Mouse (Mus musculus): ENCODE data around the gene Ppp1r36.

Ppp1r36 gene

DNA sequence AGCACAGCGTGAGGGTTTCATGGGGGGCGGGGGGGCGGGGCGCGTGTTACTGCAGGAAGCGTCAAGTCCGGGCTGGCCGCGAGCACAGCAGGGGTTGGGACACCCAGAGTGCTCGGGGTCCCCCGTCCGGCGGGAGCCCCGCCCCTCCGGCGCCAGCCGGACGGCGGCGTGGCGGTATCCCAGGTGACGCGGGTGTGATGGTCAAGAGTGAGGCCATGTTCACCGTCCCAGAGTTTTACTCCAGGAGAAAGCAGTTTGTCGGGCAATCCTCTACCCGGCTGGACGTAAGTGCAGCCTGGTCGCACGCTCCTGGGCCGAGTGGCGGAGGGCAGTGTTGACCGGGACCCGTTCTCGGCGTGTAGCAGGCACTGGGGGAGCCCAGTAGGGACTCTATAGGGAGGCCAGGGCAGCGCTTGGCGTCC lies at the start of gene Ppp1r36:
TSS of gene Ppp1r36 (plus strand) at position 106 of the 422 bp plus-strand sequence.
- no peak for DNase-seq (ENCODE audit: low spot score in 2 of 2)

DNA sequence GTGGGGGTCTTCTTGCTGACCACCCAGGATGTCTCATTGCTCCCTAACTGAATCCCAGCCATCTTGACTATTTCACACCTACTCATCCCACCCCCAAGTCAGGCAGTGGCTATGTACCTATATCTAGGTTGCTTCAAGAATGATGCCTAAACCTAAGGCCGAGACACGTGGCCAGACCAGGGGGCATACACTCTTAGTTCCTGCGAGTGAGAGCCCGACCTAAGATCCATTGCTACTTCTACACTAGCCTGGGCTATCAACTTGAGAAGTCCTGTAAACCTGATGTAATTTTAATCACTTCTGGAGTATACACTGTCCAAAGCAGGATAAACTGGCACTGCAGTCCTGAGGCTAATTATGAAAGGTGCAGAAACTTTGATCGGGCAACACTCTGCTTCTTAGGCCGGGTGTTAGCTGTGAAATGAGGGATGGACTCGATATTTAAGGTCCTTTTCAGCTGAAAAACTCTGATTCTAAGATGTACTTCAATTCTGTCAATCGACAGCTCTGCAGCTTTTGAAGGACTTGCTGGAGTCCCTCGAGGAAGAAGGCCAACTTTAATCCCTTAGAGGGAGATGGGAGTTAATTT lies 49.0 kb upstream of the Ppp1r36 start:
- DNase-seq (ENCODE audit: low spot score in 2 of 2): peak; percentile 35 to 41

DNA sequence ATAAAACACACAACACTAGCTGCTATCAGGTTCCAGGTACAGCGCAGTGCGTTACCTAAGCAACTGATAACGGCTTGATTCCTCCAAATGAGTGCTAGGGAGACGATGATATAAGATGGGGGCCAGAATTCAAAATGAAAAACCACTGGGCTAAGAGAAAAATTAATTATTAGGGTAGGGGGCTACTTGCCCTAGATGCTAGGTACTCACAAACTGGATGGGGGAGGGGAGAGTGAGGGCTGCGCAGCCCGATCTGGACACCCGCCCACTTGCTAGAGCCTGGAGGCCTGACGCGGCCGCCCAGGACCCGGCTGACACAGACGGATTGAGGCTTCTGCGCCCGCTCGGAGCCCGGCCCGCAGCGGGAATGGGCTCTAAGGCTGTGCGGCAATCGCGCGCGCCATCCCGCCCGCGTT lies 48.5 kb upstream of the Ppp1r36 start:
- DNase-seq (ENCODE audit: low spot score in 2 of 2): no peak

DNA sequence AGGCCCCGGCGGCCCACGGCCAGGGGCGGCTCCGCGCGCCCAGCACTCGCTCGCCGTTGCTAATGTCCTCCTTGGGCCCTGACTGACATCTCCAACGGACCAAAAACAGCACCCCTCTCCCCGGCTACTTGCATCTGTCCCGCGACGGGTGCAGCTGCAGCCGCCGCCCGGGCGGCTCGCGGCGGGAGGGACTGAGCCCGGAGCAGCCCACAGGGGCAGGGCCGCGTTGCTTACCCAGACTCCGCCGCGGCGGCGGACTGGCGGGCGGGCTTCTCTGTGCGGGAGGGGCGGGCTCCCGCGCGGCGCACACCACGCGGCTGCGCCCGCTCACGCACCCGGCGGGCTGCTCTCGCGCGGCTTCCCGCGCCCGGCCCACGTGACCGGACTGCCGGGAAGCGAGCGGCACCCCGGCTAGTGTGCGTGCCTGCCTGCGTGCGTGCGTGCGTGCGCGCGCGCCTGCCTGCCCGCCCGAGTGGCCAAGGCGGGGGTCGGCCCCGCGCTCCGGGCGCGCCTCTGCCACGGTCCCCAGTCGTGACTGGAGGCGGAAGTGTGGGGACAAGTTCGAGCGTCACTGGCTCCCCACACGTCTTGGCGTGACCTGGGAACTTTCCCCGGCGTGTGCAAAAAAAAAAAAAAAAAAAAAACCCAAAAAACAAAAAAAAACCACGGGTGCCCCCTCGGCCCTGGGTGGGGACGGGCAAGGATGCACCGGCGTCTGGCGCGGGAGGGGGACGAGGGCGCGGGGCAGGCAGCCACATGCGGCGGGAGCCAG lies 47.9 kb upstream of the Ppp1r36 start, which contains the start of gene Zbtb25:
TSS of gene Zbtb25 (minus strand) at position 397 of the 772 bp plus-strand sequence.
- peak; percentile 80 to 84 for DNase-seq (ENCODE audit: low spot score in 2 of 2)

DNA sequence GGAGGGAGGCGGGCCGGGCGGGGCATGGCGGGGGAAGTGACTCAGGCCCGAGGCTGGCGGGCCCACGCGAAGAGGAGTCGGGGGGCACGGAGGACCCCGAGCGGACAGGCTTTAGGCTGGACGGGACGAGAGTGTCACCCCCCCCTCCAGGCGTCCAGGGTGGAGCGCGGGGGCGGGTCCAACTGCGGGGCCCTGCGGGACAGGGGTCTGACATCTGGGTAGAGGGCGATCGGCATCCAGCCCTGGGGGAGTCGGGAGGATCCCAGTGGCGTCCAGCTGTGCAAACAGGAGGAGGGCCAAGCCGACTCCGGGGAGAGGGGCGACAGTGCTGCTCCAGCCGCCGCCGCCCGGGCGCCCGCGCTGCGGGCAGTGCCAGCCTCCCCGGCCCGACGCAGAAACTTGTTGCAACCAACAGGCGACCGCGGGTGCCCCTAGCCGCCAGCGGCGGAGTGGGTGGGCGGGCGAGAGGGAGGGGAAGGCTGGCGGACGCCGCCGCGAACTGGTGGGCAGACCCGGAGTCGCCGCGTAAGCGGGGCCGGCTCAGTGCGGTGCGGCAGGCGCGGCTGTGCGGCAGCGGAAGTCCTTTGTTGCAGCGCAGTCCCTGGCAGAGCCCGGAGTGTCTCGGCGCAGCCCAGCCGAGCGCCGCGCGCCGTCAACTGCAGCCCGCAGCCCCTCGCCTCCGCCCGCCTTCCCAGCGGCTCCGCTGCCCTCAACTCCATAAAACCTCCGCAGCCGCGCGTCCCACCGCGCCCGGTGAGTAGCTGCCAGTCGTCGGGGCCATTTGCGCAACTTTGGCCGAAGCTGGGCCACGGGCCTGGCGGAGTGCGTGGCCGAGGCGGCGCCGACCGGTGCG lies 47.1 kb upstream of the Ppp1r36 start, which contains the start of gene Zbtb1:
TSS of gene Zbtb1 (plus strand) at position 289 of the 853 bp plus-strand sequence.
- DNase-seq (ENCODE audit: low spot score in 2 of 2): peak; percentile 83 to 88

DNA sequence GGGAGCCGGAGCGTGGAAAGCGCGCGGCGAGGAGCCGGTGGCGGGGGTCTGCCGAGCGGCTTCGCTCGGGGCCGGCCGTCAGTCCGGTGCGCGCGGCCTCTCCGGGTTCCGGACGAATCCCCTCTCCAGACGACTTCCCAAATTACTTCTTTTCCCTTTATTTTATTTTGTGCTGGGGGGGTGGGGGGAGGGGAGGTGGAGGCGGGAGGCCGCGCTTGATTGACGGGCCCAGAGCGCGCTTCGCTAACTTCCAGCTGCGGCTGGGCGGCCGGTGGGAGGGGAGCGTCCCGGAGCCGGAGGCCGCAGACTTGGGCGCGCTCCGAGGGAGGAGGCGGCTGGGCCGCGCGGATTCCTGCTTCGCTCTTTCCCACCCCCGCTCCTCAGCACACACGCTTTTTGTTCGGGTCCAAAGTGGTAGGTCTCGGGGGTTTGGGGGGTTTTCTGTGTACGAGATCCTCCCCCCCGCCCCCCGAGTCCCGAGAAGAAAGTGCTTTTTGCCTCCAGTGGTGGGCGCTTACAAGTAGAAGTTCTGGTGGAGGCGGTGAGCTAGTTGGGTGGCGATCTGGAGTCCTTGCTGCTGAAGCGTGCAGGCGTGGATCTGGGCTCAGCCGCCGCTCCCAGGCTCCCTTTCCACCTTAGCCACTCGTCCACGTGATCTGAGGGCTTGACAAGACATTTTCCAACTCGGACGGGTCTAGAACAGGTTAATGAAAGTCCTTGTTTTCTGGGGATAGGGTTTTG lies 46.3 kb upstream of the Ppp1r36 start:
- DNase-seq (ENCODE audit: low spot score in 2 of 2): peak; percentile 76 to 83

DNA sequence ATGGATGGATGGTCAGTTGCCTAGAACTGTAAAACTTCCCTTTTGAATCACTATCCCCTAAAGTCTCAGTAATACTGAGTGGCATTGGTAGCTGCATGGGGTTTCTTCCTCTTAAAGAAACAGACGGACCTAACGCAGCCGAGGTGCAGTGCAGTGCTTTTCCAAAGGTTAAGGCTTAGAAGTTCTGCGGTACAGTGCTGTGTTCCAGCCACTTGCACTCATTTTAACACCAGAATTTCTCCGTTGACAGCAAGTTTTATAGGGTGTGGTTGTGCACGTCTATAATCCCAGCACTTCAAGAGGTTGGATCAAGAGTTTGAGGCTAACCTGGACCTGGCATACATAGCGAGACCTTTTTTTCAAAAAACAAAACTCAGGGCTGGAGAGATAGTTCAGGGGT lies 45.3 kb upstream of the Ppp1r36 start:
- no peak for DNase-seq (ENCODE audit: low spot score in 2 of 2)

DNA sequence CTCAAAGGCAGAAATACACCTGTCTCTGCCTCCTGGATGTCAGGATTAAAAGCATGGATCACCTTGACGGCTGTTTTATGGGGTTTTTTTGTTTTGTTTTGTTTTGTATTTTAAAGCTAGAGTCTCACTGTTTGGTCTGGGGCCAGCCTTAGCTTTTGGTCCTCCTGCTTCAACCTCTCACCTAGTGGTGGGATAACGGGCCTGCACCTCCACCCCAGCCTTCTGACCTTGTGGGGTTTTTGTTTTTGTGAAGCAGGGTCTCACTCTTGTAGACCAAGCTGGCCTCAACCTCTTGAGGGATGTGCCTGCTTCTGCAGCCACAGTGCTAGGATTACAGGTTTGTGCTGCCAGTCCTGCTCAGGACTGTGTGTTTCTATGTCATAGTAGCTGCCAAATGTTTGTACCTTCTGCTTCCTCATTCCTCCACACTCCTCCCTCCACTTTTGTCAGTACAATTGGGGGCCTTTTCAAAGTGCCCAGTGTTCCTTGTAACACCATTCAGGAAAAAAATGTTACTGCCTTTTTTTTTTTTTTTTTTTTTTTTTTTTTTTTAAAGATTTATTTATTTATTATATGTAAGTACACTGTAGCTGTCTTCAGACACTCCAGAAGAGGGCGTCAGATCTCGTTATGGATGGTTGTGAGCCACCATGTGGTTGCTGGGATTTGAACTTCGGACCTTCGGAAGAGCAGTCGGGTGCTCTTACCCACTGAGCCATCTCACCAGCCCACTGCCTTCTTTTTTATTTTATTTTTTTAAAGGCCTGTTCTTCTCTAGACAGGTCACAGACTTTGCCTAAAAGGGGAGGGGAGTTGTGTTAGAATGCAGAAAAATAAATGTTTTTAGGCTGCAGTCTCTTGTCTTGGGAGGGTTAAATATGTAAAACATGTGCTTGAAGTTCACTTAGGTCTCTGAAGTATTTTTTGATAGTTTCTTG lies 44.2 kb upstream of the Ppp1r36 start:
- DNase-seq (ENCODE audit: low spot score in 2 of 2): peak; percentile 45 to 69

DNA sequence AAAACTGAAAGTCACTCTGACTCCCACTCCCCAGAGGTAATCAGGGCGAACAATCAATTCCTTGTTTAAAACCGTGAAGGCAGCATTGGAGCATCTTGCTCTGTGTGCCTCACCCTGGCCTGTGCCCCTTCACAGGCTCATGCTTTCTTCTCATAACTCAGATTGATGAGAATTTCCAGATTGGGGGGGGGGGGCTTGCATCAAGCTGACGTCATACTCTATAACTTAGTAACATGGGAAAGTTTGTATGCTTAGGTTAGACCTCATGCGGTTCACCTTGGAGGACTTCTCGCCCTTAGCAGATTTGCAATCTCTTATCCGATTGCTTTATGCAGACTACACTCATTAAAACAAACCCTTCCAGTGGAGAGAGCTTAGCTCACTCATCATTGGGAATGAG lies 43.3 kb upstream of the Ppp1r36 start:
- no peak for DNase-seq (ENCODE audit: low spot score in 2 of 2)

DNA sequence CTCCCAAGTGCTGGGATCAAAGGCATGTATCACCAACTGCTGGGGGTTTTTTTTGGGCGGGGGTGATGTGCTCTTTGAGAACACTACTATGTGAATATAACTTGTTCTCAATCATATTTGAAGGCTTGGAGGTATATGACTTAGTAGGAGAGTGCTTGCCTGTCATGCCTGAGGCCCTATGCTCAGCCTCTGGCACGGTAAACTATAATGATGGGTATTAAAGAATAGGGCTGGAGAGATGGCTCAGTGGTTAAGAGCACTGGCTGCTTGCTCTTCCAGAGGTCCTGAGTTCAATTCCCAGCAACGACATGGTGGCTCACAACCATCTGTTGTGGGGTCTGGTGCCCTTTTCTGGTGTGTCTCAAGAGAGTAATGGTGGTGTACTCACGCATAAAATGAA lies 42.4 kb upstream of the Ppp1r36 start:
- DNase-seq (ENCODE audit: low spot score in 2 of 2): no peak

DNA sequence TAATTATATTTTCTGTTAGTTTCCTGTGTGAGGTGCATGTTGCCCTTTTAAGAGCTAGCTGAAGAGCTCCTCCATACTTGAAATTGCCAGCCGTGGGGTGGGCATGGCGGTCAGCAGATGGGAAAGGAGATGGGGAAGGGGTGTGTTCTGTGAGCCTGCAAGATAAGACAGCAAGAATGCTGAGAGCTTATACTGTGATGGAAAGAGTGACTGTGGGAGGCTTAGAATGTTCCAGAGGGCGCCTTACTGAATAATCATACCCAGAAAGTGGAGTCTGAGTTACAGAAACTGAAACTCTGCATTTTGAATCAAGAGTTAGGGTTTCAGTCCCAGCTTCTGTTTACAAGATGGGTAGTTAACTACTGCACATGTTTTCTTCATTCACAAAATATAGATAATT lies 41.8 kb upstream of the Ppp1r36 start:
- DNase-seq (ENCODE audit: low spot score in 2 of 2): no peak

DNA sequence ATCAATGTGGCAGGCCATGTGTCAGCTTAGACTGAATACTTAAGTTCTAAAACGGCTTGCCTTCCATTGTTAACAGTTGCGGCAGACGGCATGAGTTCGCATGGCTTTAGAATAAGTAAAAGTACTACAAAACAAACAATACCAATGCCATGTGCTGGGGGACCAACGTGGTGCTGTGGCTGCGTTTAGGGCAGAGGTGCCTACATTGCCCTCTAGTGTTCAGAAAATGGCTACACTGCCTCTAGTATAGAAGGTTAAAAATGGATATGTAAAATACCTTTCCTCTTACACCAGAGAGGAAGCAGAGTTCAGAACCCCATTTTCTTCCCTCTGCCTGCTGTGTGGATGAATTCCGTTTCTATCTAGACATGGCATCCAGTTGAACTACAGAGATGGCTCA lies 40.7 kb upstream of the Ppp1r36 start:
- DNase-seq (ENCODE audit: low spot score in 2 of 2): peak in 1 of 2 experiments; percentile 62

DNA sequence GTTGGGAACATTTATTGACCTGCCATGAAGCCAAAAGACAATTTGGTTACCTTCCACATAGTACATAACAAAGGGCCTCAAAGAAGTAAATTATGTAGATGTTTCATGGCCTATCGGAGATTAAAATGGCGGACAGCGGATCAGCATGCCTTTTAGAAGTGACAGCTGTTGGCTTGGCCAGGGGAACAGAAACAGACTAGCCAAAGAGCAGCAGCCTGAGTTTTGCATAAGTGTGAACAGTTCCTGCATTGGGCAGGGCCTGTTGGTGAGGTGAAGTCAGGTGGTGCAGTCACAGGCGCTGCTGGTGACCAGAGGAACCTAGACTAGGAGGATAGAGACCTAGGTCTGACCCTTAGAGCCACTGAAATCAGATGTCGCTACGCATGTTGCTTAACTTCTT lies 40.3 kb upstream of the Ppp1r36 start:
- DNase-seq (ENCODE audit: low spot score in 2 of 2): peak in 1 of 2 experiments; percentile 38

DNA sequence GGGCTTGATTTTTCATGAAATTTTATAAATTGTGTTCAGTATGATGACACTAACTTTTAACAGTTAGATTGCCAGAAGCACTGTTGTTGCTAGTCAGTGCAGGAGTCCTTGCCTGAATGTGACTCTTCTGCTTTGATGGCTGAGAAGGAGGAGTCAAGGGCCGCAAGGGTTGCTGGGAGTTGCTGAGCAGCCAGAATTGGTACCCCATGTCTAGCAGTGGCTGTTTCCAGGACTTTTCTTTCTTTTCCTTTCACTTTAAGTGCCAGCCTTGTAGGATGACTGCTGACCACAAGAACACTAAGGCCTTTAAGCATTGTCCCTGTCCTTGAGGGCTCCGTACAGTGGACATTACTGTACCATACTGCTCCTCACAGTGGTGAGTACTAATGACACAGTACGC lies 39.6 kb upstream of the Ppp1r36 start:
- no peak for DNase-seq (ENCODE audit: low spot score in 2 of 2)

DNA sequence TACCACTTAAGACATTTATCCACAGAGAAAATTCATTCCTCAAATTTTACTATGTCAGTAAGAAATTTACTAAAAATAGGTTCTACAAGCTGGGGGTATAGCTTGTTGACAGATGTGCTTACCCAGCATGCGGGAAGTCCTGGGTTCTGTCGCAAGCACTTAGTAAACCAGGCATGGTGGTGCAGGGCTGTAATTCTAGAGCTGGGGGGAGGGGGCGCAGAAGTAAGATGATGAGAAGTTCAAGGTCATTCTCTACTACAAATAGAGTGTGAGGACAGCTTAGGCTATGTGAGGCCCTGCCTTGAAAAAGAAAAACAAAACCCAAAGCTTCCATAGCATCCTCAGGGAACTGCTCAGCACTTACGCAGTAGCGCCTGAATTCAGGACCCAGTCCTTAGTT lies 38.8 kb upstream of the Ppp1r36 start:
- no peak for DNase-seq (ENCODE audit: low spot score in 2 of 2)

DNA sequence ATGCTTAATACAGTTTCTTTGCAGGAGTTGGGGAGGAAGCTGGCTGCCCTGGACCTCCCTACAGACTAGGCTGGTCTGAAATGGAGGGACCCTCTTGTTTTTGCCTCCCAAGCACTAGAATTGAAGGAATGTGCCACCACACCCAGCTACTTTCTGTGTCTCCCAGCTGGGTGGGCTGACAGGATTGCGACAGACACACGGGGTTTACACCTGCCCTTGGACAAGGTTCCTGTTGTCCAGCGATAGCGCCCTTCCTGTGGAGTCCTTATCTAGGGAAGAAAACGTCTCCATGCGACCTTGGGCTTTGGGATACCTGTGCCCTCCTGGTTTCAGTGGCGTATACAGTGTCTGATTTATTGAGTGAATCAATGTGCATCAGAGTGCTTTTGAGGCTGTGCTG lies 37.2 kb upstream of the Ppp1r36 start:
- no peak for DNase-seq (ENCODE audit: low spot score in 2 of 2)

DNA sequence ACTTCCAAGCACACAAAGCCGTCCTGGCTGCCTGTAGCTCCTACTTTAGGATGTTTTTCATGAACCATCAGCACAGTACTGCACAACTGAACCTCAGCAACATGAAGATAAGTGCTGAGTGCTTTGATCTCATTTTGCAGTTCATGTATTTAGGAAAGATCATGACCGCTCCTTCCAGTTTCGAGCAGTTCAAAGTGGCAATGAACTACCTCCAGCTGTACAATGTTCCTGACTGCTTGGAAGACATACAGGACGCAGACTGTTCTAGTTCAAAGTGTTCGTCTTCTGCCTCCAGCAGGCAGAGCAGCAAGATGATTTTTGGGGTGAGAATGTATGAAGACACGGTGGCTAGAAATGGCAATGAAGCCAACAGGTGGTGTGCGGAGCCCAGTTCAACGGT lies 32.0 kb upstream of the Ppp1r36 start:
- no peak for DNase-seq (ENCODE audit: low spot score in 2 of 2)

DNA sequence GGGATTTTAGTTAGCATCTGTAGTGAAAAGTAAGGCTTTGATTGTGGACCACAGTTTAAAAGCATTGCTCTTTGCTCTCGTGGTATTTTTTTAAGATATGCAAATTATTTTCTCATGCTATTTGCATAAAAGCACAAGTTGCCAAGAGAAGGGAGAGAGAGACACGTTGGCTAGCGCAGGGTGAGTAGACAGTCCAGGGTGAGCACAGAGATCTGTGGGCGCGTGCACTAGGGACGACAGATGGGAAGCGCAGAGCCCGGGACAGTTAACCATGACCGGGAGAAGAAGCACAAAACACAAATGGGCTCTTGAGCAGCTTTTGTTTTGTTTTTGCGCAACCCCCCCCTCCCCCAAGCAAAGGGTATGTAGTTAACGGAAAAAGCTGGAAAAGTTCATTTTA lies 28.5 kb upstream of the Ppp1r36 start:
- DNase-seq (ENCODE audit: low spot score in 2 of 2): no peak

DNA sequence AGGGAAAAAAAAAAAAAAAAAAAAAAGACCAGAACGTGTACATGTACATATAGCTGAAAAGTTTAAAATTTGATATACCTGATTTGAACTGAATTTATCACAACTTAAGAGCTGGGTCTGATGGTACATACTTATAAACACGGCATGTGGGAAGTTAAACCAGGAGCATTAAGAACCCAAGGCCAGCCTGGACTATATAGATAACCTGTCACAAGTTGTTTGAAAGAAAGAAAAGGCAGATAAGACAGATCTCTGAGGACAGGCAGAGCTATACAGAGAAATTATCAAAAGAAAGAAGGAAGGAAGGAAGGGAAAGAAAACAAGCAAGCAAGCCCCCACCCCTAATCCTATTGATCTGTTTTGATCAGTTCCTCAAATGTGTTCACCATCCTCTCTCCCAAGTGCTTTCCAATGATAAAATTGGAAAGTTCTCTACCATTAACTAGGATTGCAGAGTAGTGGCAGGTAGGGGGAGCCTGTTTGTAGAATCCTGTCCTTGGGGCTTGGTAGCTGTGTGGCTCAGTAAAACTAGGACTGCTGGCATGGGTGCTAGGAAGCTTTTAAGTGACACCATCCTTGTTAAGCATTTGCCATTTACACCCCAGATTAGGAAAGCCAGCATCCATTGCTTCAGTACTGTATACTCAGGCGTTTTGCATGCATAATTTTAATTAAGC lies 25.6 kb upstream of the Ppp1r36 start:
- no peak for DNase-seq (ENCODE audit: low spot score in 2 of 2)

DNA sequence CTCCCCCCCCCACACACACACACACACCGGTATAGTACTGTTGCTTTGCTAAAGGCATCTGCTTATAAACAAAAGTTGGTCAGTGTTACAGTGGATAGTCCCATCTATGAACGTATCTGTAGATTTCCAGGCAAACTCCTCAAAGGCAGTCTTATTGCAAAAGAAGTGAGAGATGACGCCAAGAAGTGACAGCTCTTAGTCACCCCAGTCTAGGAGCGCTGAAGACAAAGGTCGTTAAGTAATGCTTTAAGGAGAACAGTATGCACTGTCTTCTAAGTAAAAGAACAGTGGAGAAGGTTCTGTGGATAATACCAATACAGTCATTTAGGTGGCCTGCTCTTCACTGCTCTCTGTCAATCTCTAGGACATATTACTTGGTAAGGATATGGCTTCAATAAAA lies 24.4 kb upstream of the Ppp1r36 start:
- no peak for DNase-seq (ENCODE audit: low spot score in 2 of 2)
